Mouse (Mus musculus) lung, postnatal 14 days (tissue): ENCODE results near the gene Tenm3.

Experiments
- DNase-seq: peaks from one replicate; pipeline ENCODE4 v3.0.0; 2021

Gene Tenm3

DNA sequence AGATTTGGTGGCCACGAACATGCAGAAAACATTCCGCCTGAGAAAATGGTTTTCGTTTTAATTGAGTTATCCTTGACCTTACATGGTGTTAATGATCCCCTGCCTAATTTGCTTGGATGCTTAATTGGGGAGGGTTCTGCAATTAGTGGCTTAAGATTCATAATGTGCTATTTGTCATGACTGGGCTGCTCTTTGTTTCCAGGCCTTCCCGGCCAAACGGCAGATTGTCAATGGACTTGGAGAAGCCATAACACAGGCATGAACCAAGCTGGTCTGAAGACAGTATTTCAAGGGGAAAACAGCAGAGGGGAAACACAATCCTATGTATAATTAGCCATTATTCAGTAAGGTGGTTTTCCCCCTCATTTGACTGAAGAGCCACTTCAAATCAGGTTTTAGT is 606.8 kb downstream of the Tenm3 start:
- DNase-seq: no peak

DNA sequence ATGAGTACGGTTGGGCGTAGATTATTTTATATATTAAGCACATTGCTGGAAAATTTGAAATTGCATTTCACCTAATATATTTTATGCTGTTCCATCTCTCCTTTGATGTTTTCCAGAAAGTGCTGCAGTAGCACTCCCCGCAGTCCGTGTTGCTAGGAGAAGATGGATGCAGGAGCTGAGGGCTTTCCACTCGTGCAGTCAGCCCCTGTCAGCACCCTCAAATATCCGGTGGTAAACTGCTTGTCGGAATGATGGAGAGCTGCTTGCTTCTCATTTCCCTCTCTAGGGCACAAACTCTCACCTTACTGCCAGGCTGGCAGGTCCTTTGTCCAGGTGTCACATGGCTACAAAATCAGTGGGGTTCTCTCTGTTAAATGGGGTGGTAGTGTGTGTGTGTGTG is 610.8 kb downstream of the Tenm3 start:
- no peak for DNase-seq

DNA sequence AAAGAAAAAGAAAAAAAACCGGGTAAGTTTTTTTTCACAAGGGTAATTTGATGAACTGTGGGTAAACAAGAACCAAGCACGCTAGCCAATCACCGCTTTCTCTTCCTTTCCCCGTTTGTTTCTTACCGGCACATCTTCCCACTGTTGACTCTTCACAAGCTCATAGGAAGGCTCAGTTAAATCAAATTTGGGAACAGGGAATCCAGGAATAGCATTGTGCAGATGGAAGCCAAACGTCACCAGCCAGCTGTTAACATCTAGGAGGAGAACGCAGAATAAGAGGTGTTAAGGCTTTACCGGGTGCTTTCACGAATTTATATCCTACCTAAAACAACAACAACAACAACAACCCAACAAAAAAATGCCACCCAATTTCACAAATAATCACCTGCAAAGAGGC is 611.9 kb downstream of the Tenm3 start:
- no peak for DNase-seq

DNA sequence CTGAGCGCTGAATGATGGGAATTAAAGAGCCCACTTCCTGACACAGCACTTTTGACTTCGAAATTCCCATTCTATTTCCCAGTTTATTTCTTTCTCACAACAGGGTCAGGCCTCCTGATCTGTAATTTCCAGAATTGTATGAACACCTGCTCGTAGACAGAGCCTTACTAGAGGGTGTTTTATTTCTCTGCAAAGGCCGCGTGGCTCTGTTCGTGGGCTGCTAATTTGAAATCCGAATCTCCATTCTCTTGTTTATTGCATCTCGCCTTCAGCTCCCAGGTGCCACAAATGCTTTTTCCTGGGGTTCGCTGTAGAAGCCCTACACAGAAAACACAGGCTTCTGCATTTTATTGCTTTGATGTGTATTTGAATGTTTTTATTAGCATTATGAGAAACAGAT is 612.4 kb downstream of the Tenm3 start:
- no peak for DNase-seq

DNA sequence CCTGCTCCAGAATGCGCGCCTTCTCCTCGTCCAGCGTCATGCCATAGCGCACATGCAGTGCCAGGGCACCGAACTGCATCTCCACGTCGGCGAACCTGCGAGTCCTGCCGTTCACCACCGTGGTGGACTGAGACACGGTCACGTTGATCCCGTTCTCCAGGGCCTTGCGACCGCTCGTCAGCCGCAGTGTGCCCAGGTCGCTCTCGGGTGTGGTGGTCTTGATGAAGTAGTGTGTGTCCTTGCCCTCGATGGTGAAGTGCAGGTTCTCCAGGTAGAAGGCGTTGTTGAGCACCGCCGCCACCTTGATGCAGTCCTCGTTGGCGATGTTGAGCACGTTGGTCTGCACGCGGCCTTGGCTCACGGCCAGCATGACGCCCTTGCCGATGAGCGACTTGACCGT is 615.1 kb downstream of the Tenm3 start:
- no peak for DNase-seq

DNA sequence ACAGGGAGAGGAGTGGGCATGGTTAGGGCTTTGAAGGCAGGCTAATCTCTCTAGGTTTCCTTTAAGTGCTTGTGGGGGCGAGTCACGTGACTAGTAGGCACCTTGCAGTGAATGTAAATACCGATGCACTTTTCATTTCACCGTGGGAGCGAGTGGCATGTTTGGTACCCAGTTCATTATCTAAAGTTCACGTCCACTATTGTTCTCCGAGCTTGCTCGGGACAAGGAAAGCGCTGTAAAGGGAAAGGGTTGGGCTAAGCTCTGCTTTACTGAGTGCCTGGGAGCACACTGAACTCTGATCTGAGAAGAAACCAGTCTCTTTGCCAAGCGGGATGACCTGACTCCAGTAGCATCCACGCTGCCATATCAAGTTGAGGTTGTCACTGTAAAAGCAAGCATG is 619.0 kb downstream of the Tenm3 start:
- no peak for DNase-seq

DNA sequence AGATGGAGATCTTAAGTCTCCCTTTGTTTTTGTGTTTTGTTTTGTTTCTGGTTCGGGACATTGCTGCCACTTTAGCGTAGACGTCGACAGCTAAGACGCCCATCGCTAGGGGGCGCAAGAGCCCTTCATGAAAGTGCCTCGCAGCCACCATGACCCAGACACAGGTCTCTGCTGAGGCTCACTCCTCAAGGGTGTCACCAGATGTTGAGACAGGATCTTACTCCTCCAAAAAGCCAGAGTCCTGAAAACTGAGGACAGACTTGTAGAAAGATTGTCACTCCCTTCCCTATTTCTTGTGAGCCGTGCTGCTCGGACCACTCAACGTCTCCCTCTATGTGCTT is 621.4 kb downstream of the Tenm3 start:
- DNase-seq: peak; percentile 87

DNA sequence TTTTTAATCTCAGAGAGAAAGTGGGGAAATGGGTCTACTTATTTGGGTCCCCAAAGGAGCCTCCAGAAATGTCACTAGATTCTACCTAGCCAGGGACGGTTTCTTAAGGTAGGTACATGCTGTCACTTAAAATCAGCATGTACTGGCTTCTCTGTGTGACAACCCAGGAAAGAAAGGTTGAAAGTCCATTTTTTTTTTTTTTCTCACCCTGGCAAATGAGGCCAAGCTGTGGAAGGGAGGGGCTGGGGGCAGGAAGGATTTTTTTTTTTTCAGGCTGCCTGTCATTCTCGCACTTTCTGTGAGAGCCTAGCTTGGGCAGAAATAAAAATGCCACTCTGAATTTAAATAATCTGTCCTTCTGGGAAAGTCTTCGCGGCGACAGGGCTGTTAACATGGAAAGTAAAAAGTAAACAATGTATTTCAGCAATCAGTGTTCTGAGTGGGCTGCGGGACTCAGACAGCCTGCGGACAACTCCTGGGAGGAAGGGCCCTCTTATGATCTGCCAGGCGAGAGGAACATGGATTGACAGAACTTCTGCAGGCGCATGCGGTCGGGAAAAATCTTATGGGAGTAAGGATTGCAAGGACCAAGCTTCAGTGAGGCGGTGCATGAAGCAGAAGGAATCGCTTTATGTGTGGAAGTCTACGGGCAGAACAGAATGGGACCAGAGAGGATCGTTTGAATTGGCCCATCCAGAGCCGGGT is 621.9 kb downstream of the Tenm3 start:
- DNase-seq: peak; percentile 14

DNA sequence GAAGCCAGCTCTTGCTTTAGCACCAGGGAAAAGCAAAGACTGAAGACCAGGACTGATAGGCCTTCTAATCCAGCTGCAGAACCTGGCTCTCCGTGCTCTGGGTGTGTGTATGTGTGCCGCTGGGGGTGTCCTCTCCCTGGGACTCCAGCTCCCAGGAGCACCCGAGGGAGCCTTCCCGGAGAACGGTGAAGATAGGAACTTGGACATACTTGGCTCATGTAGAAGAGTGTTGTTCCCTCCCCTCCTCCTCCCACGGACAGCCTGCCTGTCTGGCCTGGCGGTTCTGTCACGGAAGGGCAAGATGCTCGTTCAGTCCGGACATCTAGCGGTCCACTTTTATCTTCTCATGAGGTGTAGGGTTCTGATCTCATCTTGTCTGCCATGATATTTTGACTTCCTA is 622.4 kb downstream of the Tenm3 start:
- no peak for DNase-seq

DNA sequence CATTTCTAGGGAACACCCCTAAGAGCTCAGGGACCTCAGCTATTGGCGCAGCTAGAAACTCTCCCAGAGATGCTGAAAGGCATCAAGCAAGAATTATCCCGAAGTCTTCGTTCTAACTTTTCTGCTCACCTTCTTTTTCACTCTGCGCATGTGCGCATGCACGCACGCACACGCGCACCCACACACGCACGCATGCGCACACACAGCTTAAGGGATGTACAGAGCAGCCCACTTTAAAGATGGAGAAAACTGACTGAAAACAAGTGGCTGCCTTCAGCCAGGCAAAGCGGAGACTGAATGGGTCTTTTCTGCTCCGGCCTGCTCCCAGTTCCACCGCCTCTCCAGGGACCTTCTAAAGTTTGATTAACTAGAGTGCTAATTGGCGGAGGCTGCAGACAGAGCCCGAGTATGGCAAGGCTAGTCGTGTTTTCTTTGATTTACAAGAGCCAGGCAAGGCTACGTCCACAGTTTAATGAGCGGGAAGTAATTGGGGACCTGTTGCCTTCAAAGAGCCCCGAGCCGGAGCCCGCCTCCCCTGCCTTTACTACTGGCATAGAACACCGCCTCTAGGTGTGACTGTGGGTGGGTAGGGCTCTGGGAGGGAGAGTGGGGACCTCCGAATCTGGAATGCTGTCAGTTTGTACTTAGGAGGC is 623.1 kb downstream of the Tenm3 start:
- no peak for DNase-seq

DNA sequence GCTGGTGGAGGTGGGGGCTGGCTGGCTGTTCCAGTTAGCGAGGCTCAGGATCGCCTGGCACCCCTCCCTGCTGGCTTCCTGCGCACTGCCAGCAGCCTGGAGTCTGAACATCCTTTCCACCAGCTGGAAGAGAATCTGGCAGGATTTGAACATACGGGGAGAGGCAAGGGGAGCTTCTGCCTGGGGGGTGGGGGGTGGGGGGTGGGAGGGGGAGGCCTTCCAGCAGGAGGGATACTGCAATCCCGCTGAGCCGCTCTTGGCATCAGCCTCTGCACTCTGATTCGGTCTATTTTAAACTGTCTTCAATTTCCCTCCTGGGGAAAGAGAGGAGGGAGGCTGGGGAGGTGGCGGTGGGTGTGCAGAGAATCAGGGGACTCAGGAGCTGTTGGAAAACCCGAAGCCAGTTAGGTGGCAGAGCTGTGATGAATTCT is 628.7 kb downstream of the Tenm3 start:
- DNase-seq: no peak

DNA sequence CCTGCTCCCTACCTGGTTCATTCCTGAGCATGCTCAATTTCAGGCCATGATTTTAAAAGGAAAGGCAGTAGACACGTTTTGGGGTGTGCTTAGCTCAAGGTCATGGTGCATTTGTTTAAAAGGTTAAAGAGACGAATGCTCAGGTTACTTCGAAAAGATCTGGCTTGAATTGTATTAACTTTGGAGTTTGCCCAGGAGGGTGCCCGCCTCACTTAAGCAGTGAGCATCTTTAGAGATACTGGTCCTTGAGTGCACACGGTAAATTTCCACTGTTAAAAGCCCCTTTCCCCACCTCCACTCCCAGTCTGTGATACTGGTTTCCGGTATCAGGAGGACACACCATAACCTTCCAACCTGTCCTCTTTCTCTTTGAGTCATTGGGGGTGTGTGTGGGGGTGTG is 629.4 kb downstream of the Tenm3 start:
- DNase-seq: no peak

DNA sequence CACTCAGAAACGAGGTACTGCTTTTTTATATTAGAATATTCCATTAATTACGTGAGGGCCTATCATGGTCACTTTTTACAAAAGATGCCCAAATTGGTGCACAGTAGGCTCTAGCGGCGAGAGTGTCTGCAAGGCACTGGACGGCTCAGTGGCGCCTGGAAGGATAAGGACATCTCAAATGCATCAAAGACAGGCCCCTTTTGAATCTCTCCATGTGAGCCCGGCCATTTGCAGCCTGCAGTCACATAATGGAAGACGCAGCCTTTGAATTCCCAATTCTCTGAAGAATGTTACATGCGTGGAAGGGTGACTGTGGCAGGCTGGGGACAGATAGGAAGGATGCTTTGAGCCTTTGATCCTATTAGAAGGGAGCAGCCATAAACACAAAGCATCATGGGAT is 631.8 kb downstream of the Tenm3 start:
- DNase-seq: no peak

DNA sequence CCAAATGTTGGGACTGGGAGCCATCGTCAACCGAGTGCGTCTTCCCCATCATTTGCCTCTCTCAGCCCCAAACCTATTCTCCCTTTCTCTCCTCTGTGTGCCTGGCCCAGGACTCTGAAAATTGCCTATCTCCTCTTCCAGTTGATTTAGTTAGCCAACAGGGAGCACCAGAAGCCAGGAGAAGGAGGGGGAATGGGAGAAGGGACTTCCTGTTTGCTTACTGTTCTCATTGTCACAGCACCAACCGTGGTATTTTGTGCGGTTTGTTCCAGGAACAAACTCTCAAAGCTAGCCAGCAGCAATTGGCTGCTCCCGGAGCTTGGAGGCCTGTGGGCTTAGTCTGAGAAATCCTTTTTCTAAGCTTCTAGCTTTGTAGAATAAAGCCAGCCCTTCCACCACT is 636.2 kb downstream of the Tenm3 start:
- no peak for DNase-seq

DNA sequence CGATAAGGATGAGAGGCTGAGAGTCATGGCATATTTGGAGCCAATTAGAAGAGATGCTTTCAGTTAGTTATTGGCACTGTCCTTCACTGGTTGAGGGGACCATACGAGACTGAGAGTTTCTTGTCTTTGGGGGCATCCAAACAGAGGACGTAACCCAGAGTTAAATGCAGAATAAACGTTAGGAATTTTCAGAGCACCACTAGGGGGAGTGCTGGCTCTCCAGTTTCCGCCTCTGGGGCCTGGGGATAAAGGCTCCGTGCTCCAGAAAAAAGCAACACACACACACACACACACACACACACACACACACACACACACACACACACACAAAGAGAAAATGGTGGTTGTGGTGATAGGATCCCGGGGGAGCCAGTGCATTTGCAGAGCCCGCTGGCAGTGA is 636.8 kb downstream of the Tenm3 start:
- DNase-seq: no peak

DNA sequence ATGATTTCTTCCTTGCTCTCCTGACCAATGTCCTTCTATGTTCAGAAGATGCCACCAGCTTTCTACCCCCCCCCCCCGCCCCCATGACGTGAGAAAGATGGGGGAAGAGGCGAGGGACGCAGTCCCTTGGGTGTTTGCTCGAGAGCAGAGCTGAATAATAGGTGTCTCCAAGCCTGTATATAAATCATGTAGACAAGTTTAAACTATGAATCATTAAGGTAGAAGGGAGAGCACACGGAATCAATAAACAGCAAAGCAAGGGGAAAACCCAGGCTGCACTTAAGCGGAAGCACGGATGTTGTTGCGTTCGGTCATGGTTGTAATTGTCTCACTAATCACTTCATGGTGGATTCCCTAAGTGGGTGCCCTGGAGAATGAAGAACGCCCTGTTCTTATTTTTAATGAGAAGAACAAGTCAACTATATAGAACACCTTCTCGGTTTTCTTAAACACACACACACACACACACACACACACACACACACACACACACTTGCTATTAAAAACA is 638.9 kb downstream of the Tenm3 start:
- no peak for DNase-seq

DNA sequence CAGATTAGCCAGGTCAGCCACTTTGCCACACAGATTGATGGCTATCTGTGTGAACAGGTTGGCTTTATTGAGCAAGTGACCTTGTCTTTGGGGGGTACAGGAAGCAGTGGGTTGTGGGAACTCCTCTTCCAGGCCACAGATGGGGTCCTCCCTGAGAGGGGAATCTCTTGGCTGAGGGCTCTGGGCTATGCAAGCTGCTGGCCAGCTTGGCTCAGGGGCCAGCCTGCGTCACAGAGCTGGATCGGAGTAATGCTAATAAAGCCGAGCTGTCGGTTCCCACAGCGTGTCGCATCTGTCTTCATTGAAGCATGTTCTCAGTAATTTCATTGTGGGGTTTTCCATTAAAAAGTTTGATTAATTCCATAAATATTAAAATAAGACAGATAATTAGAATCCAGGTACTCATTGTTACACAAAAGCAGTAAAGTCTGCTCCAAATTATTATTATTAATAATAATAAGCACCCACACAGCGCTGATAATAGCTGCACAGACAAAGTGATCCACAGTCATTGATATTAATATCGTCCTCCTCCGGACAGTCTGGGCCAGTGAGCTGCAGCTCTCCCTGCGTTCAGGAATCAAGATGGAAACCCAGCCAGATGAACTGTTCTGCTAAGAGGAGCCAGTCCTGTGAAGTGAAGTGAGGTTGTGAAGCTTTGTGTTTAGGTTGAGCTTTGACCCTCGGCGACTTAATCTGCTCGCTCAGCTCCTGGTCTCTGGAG is 639.5 kb downstream of the Tenm3 start:
- no peak for DNase-seq

DNA sequence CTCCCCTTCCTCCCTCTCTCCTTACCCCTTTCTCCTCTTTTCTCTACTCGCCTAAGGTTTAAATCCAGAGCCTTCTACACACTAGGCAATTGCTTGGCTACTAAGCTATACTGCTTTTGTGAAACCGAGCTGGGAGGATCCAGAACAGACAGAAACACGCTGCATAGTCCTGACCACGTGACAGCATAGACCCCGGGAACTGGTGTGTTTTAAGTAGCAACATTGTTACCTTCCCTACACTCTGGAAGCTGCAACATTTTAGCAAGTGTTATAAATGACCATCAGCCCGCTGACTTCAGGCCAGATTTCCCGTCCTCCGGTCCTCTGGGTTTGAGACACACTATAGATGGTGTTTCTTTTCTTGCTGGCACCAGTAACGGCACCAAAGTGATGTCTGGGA is 640.1 kb downstream of the Tenm3 start:
- no peak for DNase-seq

DNA sequence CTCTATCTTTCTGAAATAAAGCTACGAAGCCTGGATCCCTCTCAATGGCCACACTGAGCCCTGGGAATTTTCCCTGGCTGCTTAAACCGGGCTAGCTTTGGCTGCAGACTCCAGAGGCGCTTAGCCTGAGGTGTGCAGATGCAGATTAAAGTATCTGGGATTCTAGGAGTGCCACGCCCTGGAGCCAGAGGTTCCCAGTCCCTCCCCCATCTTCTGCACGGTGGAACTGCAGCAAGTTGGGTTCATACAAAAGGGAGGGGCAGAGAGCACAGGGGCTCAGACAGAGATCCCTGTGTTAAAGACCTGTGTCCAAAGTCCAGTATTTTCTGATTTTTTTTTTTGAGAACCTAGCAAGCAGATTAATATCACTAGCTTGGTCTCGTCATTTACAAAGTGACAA is 640.6 kb downstream of the Tenm3 start:
- no peak for DNase-seq

DNA sequence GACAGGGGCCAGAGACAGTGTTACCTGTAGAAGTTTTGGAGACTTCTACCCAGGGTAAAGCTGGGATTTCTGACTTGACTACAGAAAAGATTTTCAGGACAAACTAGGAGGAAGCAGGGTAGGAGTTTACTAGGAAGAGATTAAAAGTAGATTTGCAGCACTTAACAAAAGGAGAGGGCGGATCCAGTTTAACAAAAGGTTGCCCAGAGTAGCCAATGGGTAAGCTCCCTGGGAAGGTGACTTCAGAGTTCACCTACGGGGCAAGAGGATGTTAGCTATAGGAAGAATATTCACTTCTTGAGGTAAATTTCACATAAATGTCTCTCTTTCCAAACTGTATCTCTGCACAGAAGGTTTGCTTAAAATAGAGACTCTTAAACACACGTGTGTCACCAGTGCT is 641.1 kb downstream of the Tenm3 start:
- DNase-seq: no peak

DNA sequence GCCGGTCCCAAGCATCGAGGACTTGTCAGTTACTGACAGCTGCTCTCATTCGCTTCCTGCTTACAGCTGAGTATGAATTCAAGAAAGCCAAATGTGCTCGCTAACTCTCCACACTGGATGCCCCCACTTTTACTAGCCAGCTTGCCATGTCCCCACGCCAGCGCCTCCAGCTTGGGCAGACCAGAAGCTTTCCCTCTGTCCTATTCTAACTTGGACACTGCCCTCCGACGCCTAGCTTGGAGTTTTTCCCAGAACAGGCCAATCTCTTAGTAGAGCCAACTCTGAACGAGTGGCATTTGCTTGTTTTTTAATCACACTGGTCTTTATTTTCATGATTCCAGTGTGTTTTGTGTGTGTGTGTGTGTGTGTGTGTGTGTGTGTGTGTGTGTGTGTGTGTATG is 644.6 kb downstream of the Tenm3 start:
- no peak for DNase-seq

DNA sequence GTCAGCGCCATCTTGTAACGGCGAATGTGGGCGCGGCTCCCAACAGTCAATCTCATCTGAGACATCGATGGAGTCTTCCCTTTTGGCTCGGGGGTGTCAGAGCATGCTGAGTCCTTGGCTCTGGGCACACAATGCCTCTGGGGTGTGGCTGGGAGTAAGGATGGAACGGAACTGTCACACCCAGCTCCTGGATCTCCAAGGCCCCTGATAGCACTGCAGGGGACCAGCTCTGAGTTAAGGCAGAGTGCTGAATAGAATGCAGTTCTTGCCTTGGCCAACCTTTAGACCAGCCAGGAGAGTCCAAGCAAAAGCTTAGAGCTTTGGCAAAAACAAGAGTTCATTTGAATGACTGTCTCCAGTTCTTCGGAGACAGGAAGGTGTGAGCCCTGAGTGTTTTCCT is 647.8 kb downstream of the Tenm3 start:
- no peak for DNase-seq

DNA sequence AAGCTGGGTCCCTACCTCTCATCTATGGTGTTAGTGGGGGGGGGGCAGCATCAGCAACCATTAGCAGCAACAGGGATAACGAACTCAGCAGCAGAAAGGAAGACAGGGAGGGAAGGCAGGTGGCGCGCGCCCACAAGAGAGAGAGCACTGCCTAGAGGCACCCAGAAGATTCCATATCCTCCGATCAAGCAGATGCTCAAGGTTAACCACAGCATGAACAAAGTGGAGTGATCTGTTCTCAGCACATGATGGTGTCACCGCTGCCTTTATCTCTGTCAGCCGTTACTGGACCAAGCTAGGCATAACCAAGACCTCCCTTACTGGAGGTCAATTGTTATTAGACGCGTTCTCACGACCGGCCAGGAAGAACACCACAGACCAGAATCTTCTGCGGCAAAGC is 655.2 kb downstream of the Tenm3 start:
- no peak for DNase-seq

DNA sequence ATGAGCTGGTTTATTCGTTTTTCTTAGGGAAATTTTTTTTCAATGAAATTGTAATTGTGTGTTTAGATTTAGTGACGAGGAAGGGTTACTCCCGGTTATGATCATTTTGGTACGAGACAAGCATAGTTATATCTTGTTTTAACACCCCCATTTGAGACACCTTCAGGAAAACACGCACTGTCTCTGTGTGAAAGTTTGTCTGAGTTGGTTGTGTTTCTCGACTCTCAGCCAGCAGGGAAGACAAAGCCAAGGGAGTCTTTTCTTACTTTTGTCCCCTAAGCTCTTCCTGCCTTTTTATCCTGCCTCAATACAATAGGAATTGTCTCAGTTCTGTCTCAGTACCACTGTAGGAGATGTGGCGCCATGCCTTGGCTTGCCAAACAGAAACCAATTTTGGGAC is 660.0 kb downstream of the Tenm3 start:
- DNase-seq: no peak
